Mouse (Mus musculus) layer of hippocampus, postnatal 14 days (tissue): ENCODE data around the gene Emp3. TPM values are rescaled to one million over a fixed set of nuclear protein-coding genes. Genes with fewer than 3 reads are reported as not detected.
A peak's percentile ranks its signal among the peaks of the same experiment; 100 is the strongest.
"Not testable (repeated sequence)": the region's sequence is repeated elsewhere in the genome, so short reads cannot be mapped to it uniquely, and the experiment has no call there.

Experiments
- DNase-seq, 2 experiments: peaks; one replicate each; pipeline ENCODE4 v3.0.0; 2021 to 2022; ENCODE audit warnings: low spot score in 2 of 2, mixed read lengths in 1 of 2
- long read RNA-seq, 2 experiments: library from polyadenylated mRNA; stranded (forward); transcript quantifications; one replicate each; pipeline ENCODE4 v2.0.0; 2021
- total RNA-seq, 2 experiments: library from RNA; stranded (reverse); gene quantifications; 2 replicates each; pipeline ENCODE4 v1.2.3; 2021

Emp3 gene
- 1 to 10 TPM; 1.8 to 2.6 TPM for total RNA-seq
- long read RNA-seq, experiment 1, partial matches to known transcripts = 0 of 1 reads
- long read RNA-seq, experiment 1, other reads (novel, unspliced or antisense) = 0 of 1 reads
- long read RNA-seq, experiment 2, partial matches to known transcripts = 1 of 5 reads
- long read RNA-seq, experiment 2, other reads (novel, unspliced or antisense) = 0 of 5 reads

DNA sequence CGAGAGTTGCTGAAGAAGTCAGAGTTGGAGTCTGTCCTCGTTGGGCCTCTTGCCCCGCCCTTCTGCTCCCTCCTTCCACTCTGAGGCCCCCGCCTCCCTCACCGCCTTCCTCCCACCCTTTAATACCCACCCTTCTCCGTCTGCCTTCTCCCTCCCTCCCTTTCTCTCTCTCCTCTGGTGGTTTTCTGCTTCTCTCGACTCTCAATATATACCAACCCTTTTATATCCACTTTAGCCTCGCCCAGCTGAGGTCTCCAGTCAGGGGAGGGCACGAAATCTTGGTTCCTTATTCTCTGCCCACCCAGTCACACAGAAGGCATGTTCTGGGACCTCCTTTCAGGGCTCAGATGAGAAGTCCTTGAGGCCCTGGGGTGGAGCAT lies at the start of gene Emp3:
TSS of gene Emp3 (minus strand) at position 163 of the 380 bp plus-strand sequence.
- DNase-seq = no peak

- no peak for DNase-seq
Measured at GRCm38 (mm10) chr7:45956611-45957010, 35.4 kb upstream of the Emp3 start.

GRCm38 (mm10) chr7:45949061-45949460 lies 27.9 kb upstream of the Emp3 start:
- DNase-seq = no peak

GRCm38 (mm10) chr7:45943280-45943679 lies 22.1 kb upstream of the Emp3 start:
- DNase-seq = not testable (repeated sequence)

GRCm38 (mm10) chr7:45941986-45942385 lies 20.8 kb upstream of the Emp3 start:
- no peak for DNase-seq

DNA sequence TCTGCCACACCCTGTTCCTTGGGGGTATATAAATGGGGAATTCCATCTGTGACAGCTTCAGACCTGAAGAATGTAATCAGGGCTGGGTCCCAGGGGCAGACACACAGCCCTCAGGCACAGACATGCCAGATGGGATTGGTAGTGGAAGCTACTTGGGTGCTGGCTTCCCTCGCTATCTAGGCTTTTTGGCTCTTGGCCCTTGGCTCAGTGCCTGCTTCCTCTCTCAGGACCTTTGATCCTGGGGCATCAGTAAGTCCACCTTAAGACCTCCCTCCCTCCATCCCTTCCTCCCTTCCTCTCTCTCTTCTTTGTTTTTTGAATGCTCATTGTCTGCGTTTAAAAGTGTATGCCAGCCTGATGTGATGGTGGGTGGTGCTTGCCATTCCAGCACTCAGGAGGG lies 18.6 kb upstream of the Emp3 start:
- DNase-seq = no peak

DNA sequence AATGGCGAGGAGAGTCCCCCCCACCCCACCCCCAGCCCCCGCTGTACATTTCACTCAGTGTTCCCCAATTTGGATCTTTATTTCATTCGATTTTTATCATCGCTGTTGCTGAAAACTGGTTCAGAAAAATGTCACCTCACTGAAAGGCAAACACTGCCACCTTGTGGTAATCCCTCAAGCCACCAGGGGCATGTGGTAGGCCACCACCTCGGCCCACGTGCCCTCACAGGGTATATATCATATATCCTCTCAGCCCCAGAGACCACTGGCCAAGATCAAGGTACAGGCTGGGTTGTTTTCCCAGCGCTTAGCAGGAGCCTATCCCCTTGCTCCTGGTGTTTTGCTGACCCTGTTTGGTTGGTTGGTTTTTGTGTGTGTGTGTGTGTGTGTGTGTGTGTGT lies 13.9 kb upstream of the Emp3 start:
- peak; percentile 51 to 58 for DNase-seq

GRCm38 (mm10) chr7:45933766-45934165 lies 12.6 kb upstream of the Emp3 start:
- DNase-seq = not testable (repeated sequence)

DNA sequence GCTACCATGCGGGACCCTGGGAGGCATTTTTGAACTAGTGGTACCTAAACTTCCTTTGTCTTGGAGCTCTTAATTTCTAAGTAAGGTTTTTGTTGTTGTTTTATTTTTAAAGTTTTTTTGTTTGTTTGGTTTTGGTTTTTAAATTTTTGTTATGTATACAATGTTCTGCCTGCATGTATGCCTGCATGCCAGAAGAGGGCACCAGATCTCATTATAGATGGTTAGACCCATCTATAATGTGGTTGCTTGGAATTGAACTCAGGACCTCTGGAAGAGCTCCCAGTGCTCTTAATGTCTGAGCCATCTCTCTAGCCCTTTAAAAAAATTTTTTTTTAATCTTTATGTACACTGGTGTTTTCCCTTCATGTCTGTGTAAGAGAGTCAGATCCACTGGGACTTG lies 8.5 kb upstream of the Emp3 start:
- DNase-seq = no peak

DNA sequence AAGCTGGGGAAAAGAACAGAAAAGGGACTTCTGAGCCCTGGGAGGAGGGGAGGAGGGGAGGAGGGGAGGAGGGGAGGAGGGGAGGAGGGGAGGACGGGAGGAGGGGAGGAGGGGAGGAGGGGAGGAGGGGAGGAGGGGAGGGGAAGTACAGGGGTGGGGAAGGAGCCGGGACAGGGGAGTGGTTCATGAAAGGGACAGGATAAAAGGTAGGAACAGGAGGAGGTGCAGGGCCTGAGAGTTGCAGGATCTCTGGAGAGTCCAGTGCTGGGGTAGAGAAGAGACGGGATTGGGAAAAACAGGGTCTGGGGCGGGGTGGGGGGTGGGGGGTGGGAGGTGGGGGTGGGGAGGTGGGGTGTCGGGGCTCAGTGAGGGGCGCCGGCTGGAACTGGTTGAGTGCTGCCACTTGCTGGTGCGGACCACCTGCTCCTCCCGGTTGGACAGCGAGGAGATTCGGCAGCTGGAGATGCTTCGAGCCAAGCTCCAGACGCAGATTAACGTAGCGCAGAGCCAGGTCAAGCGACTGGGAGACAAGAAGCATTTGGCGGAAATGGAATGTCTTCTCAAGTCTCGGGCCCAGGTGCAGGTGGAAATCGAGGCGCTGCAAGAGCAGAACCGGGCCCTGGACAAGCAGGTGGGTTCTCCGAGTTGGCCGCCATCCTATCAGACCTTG lies 7.6 kb upstream of the Emp3 start:
- no peak for DNase-seq

DNA sequence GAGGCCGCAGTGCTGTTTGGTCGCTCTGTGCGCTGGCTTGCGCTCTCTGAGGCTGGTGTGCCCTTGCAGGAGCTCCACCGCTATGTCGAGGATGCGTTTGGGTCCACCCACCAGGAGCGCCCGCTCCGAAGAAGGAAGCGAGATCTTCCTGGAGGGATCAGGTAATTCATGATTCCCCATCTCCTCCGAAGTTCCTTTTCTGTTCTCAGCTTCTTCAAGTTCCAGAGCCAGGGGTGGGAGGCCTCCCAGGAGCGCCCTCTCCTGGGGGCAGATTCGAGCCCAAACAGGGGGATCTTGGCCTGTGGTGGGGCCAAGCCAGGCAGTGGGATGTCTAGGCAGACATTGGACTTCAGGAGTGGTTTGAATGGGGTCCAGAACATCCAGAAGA lies 3.2 kb upstream of the Emp3 start:
- DNase-seq = no peak

DNA sequence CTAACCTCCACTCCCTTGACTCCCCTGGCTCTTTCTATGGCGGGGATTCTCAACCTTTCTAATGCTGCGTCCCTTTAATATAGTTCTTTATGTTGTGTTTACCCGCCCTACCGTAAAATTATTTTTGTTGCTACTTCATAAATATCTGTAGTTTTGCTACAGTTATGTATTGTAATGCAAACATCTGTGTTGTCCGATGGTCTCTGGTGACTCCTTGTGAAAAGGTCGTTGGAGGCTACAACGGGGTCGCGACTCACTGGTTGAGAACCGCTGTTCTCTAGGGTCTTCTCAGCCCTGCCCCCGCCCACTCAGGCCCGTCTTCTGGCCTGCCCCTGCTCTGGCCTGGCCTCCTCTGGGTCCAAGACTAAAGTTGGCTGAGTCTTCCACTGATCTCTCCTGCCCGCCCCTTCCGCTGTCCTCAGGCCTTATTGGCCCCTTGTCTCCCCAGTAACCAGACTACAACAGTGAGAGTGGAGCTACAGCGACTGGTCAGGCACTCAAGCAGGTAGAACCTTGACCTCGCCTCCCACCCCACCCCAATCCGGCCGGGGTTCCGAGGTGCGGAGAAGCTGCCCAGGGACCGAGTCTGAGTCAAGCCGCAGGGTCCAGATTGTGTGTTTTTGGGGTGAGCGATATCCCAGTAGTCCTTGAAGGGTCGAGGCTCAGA lies 2.7 kb upstream of the Emp3 start, which contains the start of gene Ccdc114:
TSS of gene Ccdc114 (plus strand) at position 311 of the 667 bp plus-strand sequence.
- DNase-seq = peak; percentile 26 to 33

DNA sequence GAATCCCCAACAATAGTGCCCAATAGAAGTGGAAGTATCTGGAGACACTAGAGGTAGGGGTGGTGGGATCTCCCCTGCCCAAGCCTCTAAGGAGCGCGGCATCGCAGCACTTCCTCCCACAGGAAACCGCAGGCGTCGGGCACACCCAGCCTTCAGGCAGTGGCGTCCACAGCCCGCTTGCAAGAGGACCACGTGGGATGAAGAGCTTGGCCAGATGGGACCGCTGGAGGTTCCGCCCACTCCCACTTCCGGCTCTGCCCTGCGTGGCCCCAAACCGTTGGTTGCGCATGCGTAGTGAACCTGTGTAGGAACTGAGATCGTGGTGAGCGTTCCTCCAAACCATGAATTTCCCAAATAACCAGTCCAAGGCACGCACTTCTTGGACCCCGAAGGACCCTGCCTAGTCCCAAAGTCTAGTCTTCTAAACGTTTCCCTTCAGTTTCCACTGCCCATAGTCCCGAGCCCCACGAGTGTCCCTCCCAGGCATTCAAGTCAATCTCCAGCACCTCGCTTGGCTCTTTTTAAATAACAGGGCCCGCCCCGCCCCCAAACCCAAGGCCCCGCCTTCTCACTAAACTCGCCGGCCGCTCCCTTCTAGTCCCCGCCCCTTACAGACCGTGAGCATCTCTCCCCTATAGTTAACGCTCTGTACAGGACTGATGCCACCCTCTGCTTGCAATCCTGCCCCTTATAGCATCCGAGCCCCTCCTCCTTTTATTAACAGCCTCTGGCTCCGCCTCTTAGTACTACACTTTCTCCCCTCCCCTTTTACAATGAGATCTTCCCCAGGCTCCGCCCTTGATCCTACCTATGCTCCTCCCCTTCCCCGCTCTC lies 1.9 kb upstream of the Emp3 start:
- peak; percentile 92 to 95 for DNase-seq

GRCm38 (mm10) chr7:45921950-45922600 lies 871 bp upstream of the Emp3 start:
- DNase-seq = no peak

DNA sequence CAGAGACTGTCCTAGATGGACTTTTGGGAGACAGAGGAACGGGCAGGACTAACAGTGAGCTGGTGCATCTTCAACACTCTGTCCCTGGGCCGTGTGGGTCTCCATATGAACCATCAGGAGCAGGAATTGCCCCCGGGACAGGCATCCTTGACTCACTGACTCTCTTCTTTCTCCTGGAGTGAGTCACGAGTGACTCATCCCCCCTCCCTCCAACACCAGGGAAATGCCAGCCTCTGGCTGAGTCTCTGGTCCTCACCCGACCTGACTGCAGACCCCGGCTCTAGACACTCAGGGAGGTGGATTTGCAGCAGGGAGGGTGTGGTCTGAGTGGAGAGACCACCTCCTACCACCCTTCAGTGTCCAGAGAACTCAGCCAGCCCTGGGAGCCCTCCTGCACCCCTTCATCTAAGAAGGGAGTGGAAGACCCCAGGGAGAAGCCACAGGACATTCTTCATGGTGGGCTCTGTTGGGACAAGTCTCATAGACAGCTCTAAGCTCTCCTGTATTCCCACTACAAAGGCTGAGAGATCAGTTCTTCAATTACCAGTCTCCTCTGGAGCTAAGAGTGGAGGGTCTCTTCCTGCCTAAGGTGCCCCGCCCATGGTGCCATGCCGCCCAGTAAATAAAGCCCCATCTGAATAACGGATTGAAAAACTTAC lies 492 bp downstream of the Emp3 start:
- no peak for DNase-seq

- no peak for DNase-seq
Measured at GRCm38 (mm10) chr7:45919761-45920160, 1.4 kb downstream of the Emp3 start.

GRCm38 (mm10) chr7:45919083-45919671 lies 2.0 kb downstream of the Emp3 start:
- DNase-seq = no peak

- no peak for DNase-seq
Measured at GRCm38 (mm10) chr7:45917926-45918325, 3.3 kb downstream of the Emp3 start.

- no peak for DNase-seq
Measured at GRCm38 (mm10) chr7:45917004-45917704, 4.0 kb downstream of the Emp3 start.
